Mouse (Mus musculus) midbrain, embryonic 16.5 days (tissue): ENCODE measurements around the gene Ints7. TPM values are rescaled to one million over a fixed set of nuclear protein-coding genes. Genes with fewer than 3 reads are reported as not detected.

Experiments
- ATAC-seq: fragments of 200-750 bp; cut with Nextera tagmentation; 2 replicates; pipeline ENCODE4 v1.8.0; 2017; ENCODE audit warnings: moderate TSS enrichment
- H3K27ac ChIP-seq: fragments of 300-500 bp; sonication (generic); 2 replicates; pipeline ENCODE4 v1.5.1; 2014; ENCODE audit warnings: mild to moderate bottlenecking, low read length, mixed read lengths
- H3K27me3 ChIP-seq: fragments of 300-500 bp; sonication (generic); 2 replicates; pipeline ENCODE4 v1.6.1; 2014; ENCODE audit warnings: low read depth, low read length, mixed read lengths; ENCODE audit not compliant: control insufficient read depth, insufficient read depth
- H3K36me3 ChIP-seq: fragments of 300-500 bp; sonication (generic); 2 replicates; pipeline ENCODE4 v1.6.1; 2014; ENCODE audit warnings: mild to moderate bottlenecking, low read length, moderate library complexity, mixed read lengths; ENCODE audit not compliant: control insufficient read depth, insufficient read depth
- H3K4me1 ChIP-seq: fragments of 300-500 bp; sonication (generic); 2 replicates; pipeline ENCODE4 v1.6.1; 2014; ENCODE audit warnings: mild to moderate bottlenecking, low read length, mixed read lengths; ENCODE audit not compliant: control insufficient read depth, insufficient read depth
- H3K4me2 ChIP-seq: fragments of 300-500 bp; sonication (generic); 2 replicates; pipeline ENCODE4 v1.6.1; 2014; ENCODE audit warnings: mild to moderate bottlenecking, low read length, mixed read lengths
- H3K4me3 ChIP-seq: fragments of 300-500 bp; sonication (generic); 2 replicates; pipeline ENCODE4 v1.5.1; 2014; ENCODE audit warnings: low read depth, mild to moderate bottlenecking, low read length, moderate library complexity, mixed read lengths
- H3K9ac ChIP-seq: fragments of 300-500 bp; sonication (generic); 2 replicates; pipeline ENCODE4 v1.6.1; 2014; ENCODE audit warnings: low read depth, low read length, mixed read lengths
- H3K9me3 ChIP-seq: fragments of 300-500 bp; sonication (generic); replicated peaks from 2 replicates; pipeline ENCODE4 v1.6.1; 2014; ENCODE audit warnings: mild to moderate bottlenecking, low read length, mixed read lengths; ENCODE audit not compliant: control insufficient read depth, poor library complexity, severe bottlenecking
- WGBS: fragments of 180-500 bp; shearing (Covaris S2); extraction: QIAGEN DNeasy Blood & Tissue Kit; methylation state at CpG from one replicate; pipeline ENCODE4 v1.1.7; 2014; 5-methylcytosine and 5-hydroxymethylcytosine counted together
- polyA plus RNA-seq: library from polyadenylated mRNA; unstranded; fragments of >200 nt; fragmentation: Nextera tagmentation; extraction: Ambion mirVana; gene quantifications from 2 replicates; pipeline ENCODE4 v1.2.1, GENCODE M21; 2015

Ints7 gene
- 34.7 and 35.2 TPM in 2 replicates for polyA plus RNA-seq

- Histone ChIP-seq H3K4me3 (peak within 1 kb of the TSS; percentile 74), H3K27ac (peak within 1 kb of the TSS; percentile 94), H3K27me3 (no peaks in the 10 kb centered on the region), H3K9ac (peak within 1 kb of the TSS; percentile 77), H3K4me1 (peaks cover 31% of the 10 kb centered on the region), H3K4me2 (peak within 1 kb of the TSS; percentile 84), H3K36me3 (0 out of 2 replicates have a peak, but pooled peaks cover 4% of the 10 kb centered on the region), H3K9me3 (no peaks in the 10 kb centered on the region)
- ATAC-seq = peak; percentile 99
- under 1% methylated on average over 66 of the region's 70 CpGs for WGBS
These were observed at the start of gene Ints7, which contains the start of gene Dtl for GRCm38 (mm10) chr1:191575458-191576247. TSS of gene Ints7 (plus strand) at chr1:191575636. TSS of gene Dtl (minus strand) at chr1:191575544.

GRCm38 (mm10) chr1:191527089-191527488, 48.3 kb upstream of the Ints7 start:
- H3K9ac ChIP-seq = no peak overlapping the region
- peak; percentile 60; the same call in 1 of the 2 replicates for ATAC-seq
- no peaks in the 10 kb centered on the region for H3K36me3 ChIP-seq
- H3K27ac ChIP-seq = no peak overlapping the region
- no peak overlapping the region for H3K4me3 ChIP-seq
- H3K4me1 ChIP-seq = no peaks in the 10 kb centered on the region
- WGBS = 79% methylated on average over 3 of the region's 3 CpGs
- H3K27me3 ChIP-seq = no peaks in the 10 kb centered on the region
- no peaks in the 10 kb centered on the region for H3K9me3 ChIP-seq
- no peak overlapping the region for H3K4me2 ChIP-seq

DNA sequence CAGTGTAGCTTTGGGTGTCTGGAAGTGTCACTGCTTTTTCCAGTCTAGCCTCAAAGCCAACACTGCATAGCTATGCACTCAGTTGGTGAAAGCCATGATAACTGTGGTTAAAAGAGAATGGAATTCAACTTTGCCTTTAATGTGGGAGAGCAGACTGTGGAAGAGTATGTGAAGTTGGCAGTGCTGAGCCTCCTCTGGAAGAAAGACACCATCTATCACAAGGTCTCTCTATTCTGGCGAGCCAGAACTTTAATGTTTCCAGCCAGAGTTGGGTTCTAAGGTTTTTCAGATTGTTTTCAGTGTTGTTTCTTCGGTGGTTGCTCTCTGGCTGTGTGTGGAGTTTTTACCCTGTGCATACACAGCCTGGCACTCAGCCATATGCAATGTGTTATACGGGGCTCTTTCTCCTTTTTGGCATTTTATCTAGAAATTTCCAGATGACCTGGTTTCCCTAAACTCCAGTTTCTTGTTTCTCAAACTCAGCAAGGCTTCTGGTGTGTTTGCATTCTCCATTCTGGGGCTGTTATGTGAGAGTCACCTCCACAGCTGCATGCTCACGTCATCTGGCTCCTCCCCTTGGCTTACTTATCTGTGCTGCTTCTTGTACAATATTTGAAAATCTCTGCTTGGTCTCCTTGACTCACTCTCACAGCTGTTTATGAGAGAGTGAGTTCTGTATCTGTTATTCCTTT, 47.4 kb upstream of the Ints7 start:
- Histone ChIP-seq H3K27me3 (no peaks in the 10 kb centered on the region), H3K4me2 (no peak overlapping the region), H3K9me3 (no peaks in the 10 kb centered on the region), H3K27ac (no peak overlapping the region), H3K4me3 (no peak overlapping the region), H3K4me1 (no peaks in the 10 kb centered on the region), H3K9ac (no peak overlapping the region), H3K36me3 (no peaks in the 10 kb centered on the region)
- ATAC-seq = no peak
- 75% methylated on average over 4 of the region's 4 CpGs for WGBS

- no peak for ATAC-seq
- 90% methylated on average over 2 of the region's 2 CpGs for WGBS
These were observed 46.0 kb upstream of the Ints7 start for GRCm38 (mm10) chr1:191529406-191529805.

GRCm38 (mm10) chr1:191531023-191531422, 44.4 kb upstream of the Ints7 start:
- Histone ChIP-seq H3K4me1 (no peaks in the 10 kb centered on the region), H3K4me3 (no peak overlapping the region), H3K9ac (no peak overlapping the region), H3K9me3 (no peaks in the 10 kb centered on the region), H3K36me3 (no peaks in the 10 kb centered on the region), H3K27ac (no peak overlapping the region), H3K27me3 (no peaks in the 10 kb centered on the region), H3K4me2 (no peak overlapping the region)
- 82% methylated on average over 1 of the region's 1 CpGs for WGBS
- no peak for ATAC-seq

More at GRCm38 (mm10) chr1:191529406-191529805, 46.0 kb upstream of the Ints7 start:
- no peaks in the 10 kb centered on the region for H3K4me1 ChIP-seq
- H3K4me2 ChIP-seq = no peak overlapping the region
- no peak overlapping the region for H3K4me3 ChIP-seq
- no peak overlapping the region for H3K9ac ChIP-seq
- no peak overlapping the region for H3K27ac ChIP-seq
- H3K36me3 ChIP-seq = no peaks in the 10 kb centered on the region
- no peaks in the 10 kb centered on the region for H3K27me3 ChIP-seq
- H3K9me3 ChIP-seq = no peaks in the 10 kb centered on the region

- no peaks in the 10 kb centered on the region for H3K36me3 ChIP-seq
- H3K4me1 ChIP-seq = no peaks in the 10 kb centered on the region
- ATAC-seq = no peak
- no peak overlapping the region for H3K4me2 ChIP-seq
- H3K9me3 ChIP-seq = no peaks in the 10 kb centered on the region
- H3K4me3 ChIP-seq = no peak overlapping the region
- no peaks in the 10 kb centered on the region for H3K27me3 ChIP-seq
- no peak overlapping the region for H3K27ac ChIP-seq
- H3K9ac ChIP-seq = no peak overlapping the region
- WGBS = 52% methylated on average over 2 of the region's 2 CpGs
These were observed 40.5 kb upstream of the Ints7 start for GRCm38 (mm10) chr1:191534896-191535295.

DNA sequence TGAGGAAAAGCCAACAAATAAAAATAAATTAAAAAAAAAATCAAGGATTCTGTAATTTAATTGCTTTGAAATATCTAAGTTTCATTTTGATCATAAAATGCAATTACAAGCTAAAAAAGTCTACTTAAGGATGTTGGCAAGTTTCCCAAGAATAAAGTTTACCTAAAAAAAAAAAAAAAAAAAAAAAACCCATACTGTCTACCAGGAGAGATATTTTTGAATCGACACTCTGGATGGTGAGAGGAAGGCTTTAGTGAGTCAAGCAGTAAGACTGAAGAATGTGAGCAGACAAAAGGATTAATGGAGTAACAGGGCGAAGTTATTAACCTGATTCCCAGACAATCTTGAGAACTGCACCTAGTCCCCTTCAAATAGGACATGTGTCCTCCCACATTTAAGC, 35.1 kb upstream of the Ints7 start:
- WGBS = 84% methylated on average over 2 of the region's 2 CpGs

GRCm38 (mm10) chr1:191541014-191541413, 34.4 kb upstream of the Ints7 start:
- WGBS = 97% methylated on average over 9 of the region's 9 CpGs
- Histone ChIP-seq H3K4me1 (no peaks in the 10 kb centered on the region), H3K4me3 (no peak overlapping the region), H3K27me3 (no peaks in the 10 kb centered on the region), H3K36me3 (no peaks in the 10 kb centered on the region), H3K27ac (no peak overlapping the region), H3K9me3 (no peaks in the 10 kb centered on the region), H3K4me2 (no peak overlapping the region), H3K9ac (no peak overlapping the region)
- ATAC-seq = no peak

More for the DNA sequence above, 35.1 kb upstream of the Ints7 start:
- Histone ChIP-seq H3K9ac (no peak overlapping the region), H3K27me3 (no peaks in the 10 kb centered on the region), H3K36me3 (no peaks in the 10 kb centered on the region), H3K9me3 (no peaks in the 10 kb centered on the region), H3K4me1 (no peaks in the 10 kb centered on the region), H3K27ac (no peak overlapping the region), H3K4me3 (no peak overlapping the region), H3K4me2 (no peak overlapping the region)
- ATAC-seq = no peak

- 94% methylated on average over 4 of the region's 4 CpGs for WGBS
- Histone ChIP-seq H3K36me3 (no peaks in the 10 kb centered on the region), H3K9me3 (no peaks in the 10 kb centered on the region), H3K4me3 (no peak overlapping the region), H3K27me3 (no peaks in the 10 kb centered on the region), H3K9ac (no peak overlapping the region), H3K27ac (no peak overlapping the region), H3K4me2 (no peak overlapping the region), H3K4me1 (no peaks in the 10 kb centered on the region)
- no peak for ATAC-seq
These were observed 33.8 kb upstream of the Ints7 start for GRCm38 (mm10) chr1:191541619-191542018.
